Mouse (Mus musculus) fat pad, adult 2 months (tissue): ENCODE data around the gene Frmd5.

Source experiments
- DNase-seq: peaks from one replicate; pipeline ENCODE4 v3.0.0-alpha.2; 2011; ENCODE audit warnings: low read depth, low spot score; ENCODE audit errors: extremely low read depth

The Frmd5 gene

DNA sequence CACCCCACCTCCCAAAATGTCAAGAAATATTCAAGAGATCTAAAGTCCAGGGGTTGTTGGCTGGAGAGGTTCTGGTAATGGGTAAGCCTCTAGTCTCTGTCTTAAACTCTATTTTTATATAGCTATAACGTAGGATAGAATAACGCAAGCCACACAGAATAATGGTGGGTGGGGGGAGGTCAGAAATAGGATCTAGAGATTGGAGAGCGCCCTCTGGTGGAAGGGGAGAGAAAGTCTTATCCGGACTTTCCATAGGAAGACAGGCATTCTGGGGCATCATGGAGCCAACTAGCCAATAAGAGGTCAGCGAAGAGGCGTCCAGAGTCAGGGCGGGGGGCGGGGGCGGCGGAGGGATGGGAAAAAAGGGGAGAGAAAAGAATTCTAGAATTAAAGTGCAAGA lies 111.5 kb downstream of the Frmd5 start:
- no peak for DNase-seq

- peak; percentile 33 for DNase-seq
Observed at GRCm38 (mm10) chr2:121688107-121688506, 118.8 kb downstream of the Frmd5 start.

DNA sequence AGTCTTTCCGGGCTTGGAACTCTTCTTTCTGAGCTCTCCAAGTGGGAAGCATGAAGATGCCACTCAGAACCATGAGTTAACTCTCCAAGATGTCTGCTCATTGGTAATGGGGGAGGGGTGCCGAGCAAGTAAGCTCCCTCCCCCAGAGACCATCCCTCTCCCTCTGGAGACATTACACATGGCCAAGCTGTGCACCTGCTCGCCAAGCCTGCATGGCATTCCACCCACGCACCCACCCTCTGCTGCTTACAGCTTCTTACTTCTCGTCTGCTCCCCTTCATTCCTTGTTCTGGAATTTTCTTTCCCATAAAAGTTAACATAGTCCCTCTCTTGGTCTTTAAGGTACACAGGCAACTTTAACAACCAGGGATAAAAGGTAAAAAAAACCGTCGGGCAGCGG lies 123.3 kb downstream of the Frmd5 start:
- no peak for DNase-seq

DNA sequence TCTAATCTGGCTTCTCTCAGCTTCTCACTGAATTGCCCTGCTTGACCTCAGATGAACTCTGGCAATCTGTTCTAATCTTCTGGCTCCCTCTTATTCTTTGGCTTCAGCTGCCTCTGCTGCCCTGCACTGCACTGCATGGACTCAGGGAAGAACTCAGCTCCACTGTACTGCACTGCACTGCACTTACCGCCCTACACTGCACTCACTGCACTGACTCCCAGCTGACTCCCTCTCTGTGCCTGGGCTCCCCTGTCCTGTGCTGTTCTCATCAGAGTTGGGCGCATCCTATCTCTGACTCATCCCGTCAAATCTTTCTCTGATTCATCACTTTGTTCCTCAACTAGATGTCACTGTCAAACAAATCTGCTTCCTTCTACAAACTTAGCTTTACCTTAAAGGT lies 124.5 kb downstream of the Frmd5 start:
- DNase-seq, result no peak

GRCm38 (mm10) chr2:121679711-121680110 lies 127.2 kb downstream of the Frmd5 start:
- DNase-seq, result no peak

DNA sequence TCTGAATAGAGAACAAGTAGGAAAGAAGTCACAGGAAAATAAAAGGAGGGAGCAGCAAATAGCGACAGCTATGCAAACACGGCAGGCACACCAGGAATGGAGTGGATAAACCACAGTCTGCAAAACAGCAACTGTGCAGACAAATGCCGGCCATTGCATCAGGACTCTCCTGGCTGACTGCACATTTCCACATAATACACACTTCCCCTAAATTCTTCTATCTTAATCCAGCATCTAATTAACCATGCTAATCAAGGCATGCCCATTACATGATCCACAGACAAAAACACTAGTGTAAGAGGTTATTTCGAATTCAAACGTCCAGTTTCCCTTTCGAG lies 129.3 kb downstream of the Frmd5 start:
- DNase-seq, result no peak

DNA sequence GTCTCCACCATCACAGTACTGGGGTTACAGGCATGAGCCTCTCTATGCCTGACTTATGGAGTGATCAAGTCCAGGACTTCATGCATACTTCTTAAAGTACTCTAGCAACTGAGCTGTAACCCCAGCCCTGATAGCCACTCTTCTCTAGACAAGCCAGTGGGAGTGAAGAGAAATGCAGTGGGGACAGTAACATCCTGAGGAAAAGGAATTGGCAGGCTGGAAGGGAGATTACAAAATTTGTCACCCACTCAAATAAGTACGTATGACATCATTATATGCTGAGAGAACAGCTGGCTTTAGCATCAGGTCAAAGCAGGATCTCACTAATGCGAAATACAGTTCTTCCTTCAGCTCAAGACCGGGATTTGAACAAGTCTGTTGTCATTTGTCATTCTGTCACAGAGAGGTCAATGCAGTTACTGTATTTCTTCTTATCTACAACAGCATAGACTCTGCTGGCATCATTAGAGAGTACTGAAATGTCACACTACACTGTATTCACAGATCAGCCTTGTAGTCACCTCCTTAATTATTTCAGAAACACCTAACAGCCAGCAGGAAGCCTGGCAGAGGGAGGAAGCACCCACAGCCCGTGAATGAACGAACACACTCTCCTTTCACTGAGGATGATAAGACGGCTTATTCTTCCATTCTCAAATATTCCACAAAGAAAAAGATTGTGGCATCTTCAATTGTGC lies 129.8 kb downstream of the Frmd5 start:
- DNase-seq, result peak; percentile 5

- no peak for DNase-seq
Observed at GRCm38 (mm10) chr2:121675895-121676294, 131.0 kb downstream of the Frmd5 start.

DNA sequence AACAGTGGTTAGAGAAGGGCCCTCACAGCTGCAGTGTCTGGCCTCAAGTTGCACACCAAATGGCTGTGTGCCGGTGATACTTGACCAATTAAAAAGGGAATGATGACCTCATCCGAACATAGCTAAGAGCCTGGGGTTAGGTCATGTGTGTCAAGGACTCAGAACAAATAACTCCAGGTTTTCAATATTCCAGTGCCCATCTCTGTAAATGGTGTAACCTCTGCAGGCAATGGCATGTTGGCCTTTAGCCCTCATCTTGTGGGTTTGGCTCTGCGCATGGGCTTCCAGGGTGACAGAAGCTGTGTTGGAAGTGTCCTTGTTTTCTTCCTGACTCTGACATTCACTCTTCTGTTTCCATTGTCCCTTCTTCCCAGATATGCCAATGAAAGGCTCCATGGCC lies 131.8 kb downstream of the Frmd5 start:
- DNase-seq, result no peak

- DNase-seq, result no peak
Observed at GRCm38 (mm10) chr2:121674211-121674610, 132.7 kb downstream of the Frmd5 start.

- DNase-seq, result no peak
Observed at GRCm38 (mm10) chr2:121669846-121670245, 137.0 kb downstream of the Frmd5 start.

DNA sequence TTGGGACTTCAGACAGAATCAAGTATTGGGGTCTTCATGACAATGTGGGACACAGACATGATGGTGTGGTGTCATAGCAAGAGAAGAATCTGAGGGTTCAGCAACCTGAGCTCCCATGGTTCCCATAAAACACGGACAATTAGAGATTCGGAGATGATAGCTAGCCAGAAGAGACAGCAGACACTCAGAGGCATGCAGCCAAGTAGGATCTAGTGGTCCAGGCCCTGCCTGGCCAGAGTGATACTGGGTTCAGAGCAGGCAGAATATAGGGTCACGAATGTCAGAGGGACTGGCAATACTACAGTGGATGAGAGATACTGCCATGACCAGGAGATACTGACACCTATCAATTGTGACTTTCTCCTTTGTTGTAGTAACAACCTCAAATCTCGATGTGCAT lies 138.6 kb downstream of the Frmd5 start:
- DNase-seq, result no peak

GRCm38 (mm10) chr2:121661160-121661502 lies 145.8 kb downstream of the Frmd5 start:
- DNase-seq, result no peak

DNA sequence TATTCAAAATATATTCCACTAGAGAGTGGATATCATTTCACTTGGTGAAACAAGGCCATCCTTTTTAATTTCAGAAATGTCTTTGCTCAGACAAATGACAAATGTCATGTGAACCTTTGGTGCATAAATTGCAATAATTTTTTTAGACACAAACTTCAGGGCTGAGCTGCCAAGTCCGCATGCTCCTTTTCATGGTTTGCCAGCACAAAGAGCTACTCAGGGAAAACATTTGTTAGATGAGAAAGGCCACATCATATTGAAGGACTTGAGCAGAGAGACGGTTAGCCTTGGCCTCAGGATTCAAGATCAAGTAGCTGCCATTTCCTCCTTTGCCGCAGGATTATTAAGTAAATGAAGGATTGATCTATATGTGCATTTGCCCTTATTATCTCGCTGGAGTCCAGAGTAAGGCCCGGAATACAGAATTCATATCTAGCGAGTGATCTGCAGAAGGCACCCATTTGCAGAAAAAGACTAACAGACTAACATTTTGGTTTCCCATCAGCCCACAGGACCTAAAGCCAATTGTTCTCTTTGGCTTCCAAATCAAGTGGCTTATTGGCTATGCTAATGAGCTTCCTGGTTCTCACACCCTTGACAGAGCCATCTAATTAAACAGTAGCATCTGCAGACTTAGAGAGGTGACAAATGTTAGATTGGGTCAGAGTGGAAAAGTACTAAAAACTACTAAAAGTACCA lies 146.3 kb downstream of the Frmd5 start:
- DNase-seq, result no peak

GRCm38 (mm10) chr2:121659350-121659749 lies 147.5 kb downstream of the Frmd5 start:
- no peak for DNase-seq

DNA sequence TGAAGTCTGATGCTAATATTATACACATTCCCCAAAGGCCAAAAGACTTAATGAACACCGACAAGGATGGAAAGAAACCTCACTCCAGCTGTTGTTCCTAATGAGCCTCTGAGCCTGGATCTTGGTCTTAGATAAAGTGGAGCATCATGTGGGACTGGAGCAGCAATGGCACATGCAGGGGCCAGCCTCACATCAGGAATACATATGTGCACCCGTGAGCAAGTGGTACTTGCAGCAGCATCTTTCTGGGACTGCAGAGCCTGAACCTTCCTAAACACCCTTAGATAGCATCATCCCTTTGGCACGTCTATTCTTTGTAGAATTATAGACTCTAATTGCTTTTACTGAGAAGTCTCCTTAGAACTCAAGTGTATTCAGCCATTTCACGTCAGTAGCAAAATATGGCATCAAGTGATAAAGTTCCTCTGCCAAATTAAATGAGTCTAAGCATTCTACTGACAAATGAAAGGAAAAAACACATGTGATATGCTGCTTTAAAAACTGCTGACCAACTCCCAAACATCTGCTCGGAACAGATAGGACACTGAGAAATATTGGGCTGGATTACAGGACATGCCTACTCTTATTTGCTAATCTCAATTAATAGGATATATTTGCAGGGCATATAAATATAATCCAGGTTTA lies 148.6 kb downstream of the Frmd5 start:
- no peak for DNase-seq

DNA sequence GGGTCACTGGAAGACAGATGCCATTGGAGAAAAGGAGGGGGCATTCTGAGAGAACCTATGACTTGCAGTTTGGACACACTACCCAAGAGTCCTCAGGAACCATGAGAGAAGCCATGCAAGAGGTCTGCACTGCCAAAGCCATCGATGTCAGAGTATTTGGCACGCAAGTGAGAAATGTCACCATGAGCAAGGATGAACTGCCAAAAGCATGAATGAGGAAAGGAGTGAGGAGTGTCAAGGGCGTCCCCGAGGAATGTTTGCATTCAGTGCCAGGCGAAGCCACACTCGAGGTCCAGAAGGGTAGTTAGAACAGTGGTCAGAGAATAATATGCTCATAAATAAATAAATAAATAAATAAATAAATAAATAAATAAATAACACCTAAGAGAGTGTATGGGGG lies 150.9 kb downstream of the Frmd5 start:
- DNase-seq, result no peak

- DNase-seq, result no peak
Observed at GRCm38 (mm10) chr2:121655106-121655505, 151.8 kb downstream of the Frmd5 start.

- no peak for DNase-seq
Observed at GRCm38 (mm10) chr2:121646528-121646927, 160.4 kb downstream of the Frmd5 start.

DNA sequence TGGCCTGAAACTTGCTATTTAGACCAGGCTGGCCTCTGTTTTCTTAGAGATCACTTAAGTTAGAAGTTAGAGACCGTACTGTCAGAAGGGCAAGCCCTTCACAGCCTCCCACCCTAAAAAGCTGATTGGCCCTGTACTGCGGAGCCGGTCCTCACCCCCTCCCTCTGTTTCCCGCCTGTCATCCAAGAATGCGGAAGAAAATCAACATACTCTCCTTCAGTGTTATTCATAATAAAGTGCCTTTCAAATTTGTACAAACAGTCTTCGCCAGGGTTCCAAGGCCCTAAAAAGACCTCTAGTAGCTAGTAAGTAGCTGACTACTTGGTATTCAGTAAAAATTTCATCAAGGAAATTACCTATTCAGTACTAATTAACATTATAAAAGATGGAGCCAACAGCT lies 164.0 kb downstream of the Frmd5 start:
- DNase-seq, result no peak

GRCm38 (mm10) chr2:121632091-121632490 lies 174.8 kb downstream of the Frmd5 start:
- DNase-seq, result no peak

DNA sequence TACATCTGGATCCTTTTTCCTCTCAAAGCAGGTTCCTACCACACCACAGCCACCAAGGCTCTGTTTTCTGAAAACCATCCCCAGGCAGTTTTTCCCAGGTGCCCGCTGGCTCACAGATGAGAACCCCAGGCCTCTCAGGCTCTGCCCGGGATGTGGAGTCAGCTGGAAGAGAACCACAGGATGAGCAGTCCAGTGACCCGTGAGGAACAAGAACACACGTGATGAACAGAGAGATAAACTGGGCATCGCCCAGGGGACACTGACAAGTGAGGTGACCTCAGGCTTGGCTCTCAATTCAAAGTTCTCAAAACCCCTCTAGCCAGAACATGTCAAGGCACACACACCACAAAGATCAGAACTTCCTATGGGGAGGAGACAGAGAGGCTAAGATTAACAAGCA lies 176.6 kb downstream of the Frmd5 start:
- no peak for DNase-seq

- DNase-seq, result no peak
Observed at GRCm38 (mm10) chr2:121628290-121628689, 178.6 kb downstream of the Frmd5 start.
